Mouse (Mus musculus): ENCODE data around the gene Fam118a.
"Not testable (repeated sequence)": the region's sequence is repeated elsewhere in the genome, so short reads cannot be mapped to it uniquely, and the experiment has no call there.

Fam118a gene

DNA sequence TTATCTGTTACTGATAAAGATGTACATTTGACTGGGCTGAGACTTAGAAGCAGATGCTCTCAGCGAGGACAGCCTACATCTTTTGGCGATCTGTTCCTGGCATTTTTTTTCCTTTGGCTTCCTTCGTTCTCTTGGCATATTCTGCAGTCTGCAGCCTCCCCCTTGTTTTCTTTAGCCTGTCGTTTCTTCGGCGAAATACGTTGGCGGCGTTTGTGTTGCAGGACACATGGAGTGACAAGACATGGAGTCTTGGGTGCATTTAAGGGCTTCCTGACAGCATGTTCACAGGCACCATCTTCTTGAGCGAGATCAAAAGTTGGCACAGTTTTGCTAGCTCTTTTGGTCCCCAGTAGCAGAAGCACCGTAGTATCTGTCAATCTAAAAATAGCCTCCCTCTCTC is 13.0 kb upstream of the Fam118a start:
- DNase-seq = peak; percentile 75

DNA sequence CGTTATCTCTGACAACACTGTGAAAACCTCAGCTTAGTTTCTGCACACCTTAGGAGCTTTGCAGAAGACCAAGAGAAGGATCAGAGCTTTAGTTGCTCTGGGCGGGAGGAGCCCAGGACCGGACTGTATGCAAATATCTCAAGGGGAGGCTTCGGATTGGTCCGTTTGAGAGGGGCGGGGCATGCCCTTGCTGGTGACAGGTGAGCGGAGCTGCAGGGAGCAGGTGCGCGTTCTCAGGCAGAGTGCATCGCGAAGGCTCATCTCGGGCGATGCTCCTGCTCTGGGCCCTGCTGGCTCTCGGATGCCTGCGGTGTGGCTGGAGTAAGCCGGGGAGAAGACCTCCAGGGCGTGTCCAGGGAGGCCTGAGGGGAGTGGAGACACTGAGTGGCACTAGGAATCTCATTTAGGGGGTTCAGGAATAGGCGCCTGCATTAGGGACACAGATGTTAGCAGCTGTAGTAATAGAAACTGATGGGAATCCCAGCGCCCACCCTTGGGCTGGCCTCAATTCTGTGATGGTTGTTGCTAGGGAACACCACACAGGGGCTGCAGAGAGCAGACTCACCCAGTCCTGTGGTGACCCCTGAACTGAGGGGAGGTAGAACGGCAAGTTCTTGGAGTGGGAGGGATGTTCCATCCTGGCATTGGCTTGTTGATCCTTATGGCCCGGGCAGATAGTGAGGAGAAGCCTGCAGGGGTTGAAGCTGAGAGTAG is 11.6 kb upstream of the Fam118a start, which contains the start of gene Upk3a:
Upk3a (plus strand) TSS at position 191 of the 714 bp plus-strand sequence.
- DNase-seq = no peak

DNA sequence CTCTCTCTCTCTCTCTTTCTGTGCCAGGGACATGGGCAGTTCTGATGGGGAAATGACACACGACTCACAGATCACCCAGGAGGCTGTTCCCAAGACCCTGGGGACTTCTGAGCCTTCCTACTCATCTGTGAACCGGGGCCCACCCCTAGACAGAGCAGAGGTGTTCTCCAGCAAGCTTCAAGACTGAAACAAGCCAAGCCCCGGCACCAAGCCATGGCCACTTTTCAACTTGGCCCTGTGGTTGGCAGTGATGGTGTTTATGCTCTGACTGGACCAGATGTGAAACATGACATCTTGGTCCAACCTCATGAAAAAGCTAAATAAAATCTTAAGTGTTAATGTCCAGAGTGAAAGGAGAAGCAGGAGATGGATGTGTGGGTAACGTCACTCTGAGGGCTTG is 6.5 kb upstream of the Fam118a start:
- DNase-seq = no peak

DNA sequence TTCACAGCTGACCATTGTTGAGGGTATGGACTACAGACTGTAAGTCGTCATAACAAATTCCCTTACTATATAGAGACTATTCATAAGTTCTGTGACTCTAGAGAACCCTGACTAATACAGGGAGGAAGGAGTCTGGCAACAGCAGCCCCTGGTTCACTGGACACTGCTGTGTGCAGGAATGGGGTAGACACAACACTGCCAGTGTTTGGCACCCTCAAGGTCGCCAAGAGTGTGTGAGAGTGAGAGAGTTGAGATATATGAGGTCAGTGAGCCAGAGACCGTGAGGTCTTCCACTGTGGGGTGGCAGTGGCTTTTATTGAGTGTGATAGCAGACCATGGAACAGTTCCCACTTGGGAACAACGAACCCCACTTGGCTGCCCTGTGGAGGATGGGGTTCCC is 2.6 kb upstream of the Fam118a start:
- no peak for DNase-seq

DNA sequence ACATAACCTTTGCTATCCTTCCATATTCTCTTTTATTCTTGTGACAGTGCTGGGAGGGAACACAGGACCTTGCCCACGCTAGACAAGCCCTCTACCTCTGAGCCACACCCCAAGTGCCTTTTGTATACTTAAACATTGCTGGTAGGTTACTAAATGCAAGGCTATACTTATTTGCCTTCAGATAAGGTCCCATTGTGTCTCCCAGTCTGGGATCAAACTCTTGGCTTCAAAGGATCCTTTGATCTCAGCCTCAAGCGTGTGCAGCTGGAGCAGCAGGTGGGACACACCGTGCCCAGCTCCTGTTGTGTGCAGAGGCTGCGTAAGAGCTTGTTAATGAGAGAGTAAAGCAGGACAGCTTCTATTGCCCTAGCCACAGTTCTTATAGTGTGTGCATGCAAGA is 1.0 kb upstream of the Fam118a start:
- DNase-seq = no peak

DNA sequence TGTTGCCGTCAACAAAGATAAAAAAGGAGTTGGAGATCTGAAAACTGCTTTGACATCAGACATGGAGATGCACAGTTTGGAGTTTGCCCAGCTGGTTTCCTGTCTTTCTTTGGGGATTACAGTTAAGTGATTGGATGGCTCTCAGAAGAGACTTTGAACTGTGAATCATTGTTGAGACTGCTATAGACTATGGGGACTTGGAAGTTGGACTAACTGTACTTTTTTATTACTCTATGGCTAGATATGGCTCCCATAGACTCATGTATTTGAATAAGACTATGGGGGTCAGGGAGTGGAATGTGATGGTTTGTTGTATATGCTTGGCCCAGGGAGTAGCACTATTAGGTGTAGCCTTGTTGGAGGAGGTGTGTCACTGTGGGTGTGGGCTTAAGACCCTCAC is 1.9 kb downstream of the Fam118a start:
- not testable (repeated sequence) for DNase-seq

DNA sequence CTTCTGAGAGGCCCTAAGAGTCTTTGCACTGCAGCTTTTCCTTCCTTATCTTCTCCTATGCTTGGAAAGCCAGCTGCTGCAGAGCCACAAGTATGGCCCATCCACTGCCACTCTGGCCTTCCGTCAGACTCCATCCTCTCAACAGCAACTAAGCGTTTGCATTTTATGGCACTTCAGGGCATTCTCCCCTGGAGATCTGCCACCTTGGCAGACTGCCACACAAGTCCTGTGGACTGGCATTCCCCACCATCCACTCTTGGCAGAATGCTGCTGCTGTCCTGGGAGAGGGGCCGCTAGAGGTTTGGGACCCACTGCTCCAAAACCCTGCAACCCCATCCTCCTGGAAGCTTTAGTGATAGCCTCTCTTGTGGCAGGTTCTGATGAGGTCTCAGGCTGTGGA is 3.1 kb downstream of the Fam118a start:
- no peak for DNase-seq

DNA sequence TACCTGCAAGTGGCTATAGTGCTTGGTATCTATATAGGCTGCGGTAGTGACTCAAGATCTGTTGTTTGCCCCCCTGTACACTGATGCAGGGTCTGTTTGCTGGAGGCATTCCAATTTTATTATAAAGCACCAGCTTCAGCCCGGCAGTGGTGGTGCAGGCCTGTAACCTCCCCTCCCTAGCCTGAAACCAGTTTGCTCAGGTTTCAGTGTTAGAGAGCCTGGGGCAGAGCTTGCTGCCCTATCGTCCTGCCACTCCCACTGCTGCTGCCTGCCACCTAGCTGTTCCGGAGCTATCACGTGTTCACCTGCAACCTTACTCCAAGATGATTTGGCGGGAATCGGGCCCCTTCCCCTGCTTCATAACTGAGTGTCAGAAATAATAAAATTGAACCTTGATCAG is 5.2 kb downstream of the Fam118a start:
- DNase-seq = not testable (repeated sequence)

DNA sequence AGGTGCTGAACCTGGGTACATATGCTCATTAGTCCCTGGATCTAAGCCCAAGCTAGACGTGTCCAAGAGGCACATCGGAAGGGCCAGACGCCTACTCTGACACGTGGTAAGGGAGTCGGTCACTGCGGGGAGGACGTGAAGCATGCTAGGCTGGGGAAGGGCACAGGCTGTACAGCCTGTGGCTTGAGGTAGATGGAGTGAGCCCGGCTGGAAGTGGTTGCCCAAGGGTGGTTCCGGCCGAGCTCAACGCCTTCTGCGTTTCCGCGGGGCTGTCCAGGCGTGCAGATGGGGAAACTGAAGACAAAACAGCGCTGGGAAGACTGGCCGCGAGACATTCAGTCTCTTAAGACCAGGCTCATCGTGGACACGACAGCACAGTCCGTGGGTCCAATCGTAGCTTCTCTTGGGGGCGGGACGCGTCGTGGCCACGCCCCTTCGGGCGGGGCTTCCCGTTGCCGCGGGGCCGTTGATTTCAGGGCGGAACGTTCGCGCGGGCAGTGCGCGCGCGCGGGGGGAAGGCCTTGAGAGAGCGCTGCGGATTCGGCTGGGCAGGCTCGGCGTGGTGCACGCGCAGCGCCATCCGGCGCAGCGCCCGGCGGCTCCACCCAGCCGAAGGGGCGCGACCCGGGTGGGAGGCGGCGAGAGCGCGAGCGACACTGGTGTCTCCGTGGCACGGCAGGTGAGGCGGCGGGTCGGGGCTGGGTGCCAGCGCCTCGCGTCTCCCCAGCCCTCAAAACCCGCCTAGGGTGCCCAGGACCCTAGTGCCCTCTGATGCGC is 8.0 kb downstream of the Fam118a start:
- DNase-seq = peak; percentile 97

DNA sequence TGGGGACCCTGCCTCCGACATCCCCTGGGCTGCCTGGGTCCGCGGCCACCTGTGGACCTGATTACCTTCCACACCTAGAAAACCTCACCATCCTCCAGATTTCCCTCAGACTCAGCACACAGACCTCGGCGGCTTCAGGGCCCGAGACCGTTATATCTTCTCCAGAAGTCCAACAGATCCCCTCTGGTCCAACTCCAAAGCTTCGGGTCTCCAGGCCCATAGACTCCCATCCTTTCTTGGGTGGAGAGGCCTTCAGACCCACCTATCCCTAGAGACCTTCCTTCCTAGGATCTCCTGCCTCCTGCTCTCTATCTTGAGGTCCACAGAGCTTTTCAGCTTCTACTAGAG is 8.6 kb downstream of the Fam118a start:
- no peak for DNase-seq

DNA sequence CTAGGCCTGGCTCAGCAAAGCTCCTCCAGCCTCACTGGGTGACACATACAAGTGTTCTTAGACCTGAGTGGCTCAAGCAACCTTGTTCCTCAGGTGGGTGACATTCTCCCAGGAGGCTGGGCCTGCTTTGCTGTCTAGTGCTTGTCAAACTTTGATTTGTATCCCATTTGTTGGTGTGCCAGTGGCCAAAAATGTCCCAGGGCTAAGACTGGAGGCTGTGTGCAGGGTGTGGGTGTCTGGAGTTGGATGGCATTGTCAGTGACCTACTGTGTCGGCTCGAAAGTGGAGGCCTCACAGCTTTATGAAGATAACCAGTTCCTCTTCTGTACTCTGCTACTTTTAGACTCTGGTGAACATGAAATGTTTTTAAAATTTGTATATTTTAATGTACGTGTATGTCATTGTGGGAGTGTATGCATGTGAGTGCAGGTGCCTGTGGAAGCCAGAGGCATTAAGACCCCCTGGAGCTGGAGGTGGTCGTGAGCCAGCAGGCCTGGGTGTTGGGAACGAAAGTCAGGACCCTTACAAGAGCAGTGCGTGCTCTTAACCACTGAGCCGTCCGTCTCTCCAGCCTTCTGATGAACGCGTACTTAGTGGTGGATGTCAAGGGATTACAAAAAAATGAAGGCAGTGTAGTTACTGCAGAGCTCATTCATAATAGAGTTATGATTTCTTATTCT is 12.9 kb downstream of the Fam118a start:
- DNase-seq = no peak

DNA sequence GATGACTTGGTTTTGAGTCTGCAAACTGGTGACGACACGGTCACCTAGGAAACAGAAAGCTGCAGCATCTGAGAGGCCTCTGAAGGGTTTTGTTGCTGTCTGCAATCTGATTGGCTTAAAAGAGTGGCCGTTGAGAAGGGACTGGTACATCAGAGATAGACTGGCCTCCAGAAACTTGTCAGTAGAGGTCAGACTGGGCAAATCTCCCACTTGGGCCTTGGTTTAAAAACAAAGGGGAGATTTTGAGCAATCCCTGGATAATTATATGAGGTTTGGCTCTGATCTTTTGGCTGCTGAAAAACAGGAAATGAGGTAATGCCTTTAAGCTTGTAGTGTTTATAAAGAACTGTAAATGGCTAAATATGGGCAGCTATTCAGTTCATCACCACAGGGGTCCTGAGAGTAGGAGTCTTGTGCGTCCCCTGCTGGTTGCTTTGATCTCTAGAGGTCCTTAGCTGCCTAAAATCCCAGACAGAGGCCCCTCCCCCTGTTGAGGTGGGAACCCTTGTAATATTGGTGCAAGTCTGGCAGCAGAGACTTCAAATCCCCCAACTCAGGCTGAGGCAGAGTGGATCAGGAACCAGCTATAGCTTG is 13.7 kb downstream of the Fam118a start:
- peak; percentile 76 for DNase-seq

DNA sequence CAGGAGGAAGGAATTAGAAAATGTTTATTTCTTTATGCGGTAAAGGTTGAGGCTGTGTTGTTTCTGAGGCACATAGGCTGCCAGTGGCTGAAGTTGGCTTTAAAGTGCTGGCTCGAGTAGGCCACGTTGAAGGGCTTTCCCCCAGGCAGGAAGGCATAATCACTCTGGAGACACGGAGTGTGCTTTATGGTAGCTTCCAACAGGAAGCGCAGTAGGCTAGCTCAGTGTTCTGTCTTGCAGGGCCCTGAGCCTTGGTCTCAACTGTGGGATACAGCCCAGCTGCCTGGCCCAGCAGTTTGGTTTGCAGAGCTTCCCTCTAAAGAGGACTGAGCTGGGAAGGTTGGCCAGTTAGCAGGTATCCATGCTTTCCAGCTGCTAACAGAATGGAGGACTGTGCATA is 14.4 kb downstream of the Fam118a start:
- no peak for DNase-seq

DNA sequence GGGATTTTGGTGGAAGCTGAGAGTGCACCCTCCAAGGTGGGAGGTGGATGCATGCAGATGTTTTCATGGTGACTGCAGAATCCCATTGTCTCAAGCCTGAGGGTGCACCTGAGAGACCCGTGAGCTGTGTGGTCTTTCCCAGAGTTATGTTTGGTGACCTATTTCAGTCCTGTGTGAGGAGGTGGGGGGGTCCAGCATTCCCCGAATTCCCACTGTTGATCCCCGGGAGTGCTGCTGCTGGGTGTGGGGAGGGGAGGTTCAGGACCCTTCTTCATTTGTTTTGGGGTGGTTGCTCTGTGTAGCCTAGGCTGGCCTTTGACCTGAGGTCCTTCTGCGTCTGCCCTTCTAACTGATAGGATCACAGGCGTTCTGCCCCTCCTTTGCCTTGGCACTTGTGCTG is 15.0 kb downstream of the Fam118a start:
- no peak for DNase-seq

DNA sequence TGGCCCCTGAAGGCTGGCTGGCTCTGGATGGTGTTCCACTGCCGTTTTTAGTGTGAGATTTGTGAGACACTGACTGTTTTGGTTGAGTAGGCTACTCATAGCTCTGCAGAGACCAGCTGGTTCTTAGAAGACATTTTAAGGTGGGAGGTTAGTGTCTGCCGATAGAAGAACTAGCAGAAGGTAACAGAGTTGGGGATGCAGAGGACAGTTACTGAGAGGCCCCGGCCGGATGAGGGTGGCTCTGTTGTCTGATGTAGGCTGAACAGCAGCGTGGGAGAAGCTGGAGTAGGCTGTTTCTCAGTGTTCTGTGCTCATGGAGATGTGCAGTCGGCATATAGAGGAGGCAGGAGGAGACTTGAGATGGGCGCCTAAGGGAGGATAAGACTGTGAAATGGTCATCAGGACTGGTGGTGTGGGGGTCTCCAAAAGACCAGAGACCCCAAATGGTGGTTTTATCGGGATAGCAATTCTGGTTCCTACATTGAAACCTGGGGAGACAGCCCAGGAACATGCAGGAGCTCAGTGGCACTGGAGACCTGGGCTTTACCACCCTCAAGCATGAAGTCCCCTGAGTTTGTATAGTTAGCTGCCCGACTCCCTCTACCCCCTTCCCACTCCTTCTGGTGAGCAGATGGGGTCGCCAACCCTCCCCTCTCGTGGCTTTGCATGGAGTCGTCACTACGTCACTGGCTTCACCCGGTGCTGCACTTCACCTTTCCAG is 17.6 kb downstream of the Fam118a start:
- DNase-seq = peak; percentile 59

DNA sequence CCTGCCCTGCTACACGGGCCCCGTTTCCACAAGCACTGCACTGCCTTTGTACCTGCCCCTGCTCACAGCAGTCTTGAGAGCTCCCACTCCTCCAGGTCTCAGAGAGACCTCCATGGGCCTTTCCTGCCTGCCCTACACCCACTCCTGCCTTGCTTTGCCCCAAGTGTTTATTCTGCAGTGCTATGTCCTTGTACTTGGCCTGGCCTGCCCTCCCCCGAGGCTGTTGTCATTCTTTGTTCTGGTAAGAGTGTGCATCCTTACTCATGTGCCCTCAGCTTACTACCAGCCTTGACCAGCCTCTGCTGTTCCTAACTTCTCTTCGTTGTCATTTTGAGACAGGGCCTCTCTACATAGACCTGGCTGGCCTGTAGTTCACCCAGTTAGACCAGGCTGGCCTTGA is 19.1 kb downstream of the Fam118a start:
- no peak for DNase-seq

DNA sequence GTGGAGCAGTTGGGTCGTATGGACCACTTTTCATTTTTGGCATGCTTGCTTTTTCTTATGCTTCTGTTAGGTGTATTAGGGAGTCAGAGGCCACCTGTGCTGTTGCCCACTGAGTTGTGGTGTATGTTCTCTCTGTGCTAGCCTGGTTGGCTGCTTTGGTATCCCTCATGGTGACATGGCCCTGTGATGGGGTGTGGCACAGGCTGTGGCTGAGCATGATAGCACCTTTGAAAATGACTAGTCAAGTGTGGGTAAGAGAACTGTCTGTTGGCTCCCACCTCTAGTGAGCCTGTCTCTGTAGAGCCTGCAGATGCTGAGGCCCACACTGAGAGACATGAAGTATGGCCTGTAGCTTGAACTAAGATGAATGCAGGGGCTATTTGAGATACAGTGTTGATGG is 21.0 kb downstream of the Fam118a start:
- DNase-seq = no peak

DNA sequence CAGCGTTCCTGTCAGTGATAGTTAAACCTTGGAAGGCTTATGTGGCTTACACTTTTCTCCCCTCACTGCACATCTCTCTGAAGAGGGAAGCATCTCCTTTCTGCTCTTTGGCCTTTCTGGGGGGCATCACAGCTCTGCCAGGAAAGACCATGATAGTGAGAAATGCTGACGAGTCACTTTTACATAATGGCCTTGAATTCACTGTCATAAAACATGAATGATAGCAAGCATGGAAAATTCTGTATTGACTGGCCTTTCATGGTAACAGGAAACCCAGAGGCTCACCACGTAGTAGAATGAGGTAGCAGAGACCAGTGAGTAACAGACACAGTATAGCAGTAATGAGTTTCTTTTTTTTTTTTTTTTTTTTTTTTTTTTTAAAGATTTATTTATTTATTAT is 25.4 kb downstream of the Fam118a start:
- no peak for DNase-seq

DNA sequence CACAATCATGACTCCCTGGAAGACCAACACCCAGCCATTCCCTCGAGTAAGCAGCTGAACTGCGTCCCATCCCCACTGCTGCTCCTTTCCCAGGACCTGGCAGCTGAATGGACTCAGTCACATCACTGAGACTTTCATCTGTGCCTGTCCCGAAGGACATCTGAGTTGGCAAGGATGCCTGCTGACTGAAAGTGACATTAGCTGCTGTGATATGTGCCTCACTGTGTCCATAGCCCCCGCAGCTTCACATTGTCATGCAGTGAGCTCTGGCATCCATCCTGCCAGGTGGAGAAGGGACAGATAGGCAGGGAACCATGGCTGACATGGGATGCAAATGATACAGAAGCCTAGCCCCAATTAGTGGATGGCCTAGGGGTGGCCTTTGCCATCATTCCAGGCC is 26.4 kb downstream of the Fam118a start:
- no peak for DNase-seq

DNA sequence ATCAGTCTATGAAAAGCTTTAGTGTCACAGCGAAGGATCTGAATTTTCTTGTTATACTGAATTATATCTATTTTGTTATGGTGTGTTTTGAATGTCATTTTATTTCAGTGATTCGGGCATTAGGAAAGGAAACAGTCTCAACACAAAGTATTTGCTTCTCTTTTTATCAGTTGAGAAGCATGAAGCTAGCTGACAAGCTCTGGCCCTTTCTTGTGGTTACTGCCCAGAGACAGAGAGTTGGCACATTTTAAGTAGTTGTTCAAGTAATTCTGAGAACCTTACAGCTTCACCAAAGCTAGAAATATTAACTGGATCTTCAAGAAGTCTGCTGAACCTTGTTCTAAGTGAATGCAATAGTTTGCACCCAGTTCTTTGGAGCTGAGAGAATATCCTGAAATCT is 34.7 kb downstream of the Fam118a start:
- DNase-seq = no peak

DNA sequence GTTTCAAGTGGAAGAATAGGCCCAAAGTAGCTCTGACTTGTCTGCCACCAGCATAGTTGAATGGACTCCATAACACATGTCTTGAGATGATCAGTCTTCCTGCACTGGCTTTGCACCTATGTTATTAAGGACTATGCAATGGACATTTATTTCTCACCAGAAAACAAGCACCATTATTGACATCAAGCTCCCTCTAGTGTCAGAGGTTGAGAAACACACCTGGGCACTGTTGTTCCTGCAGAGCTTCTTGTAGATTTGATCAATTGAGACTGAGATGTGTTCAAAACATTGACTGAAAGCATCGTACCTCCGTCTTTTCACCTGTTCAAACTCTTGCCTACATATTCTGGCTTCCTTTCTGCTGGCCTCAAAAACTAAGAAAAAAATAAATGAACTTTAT is 41.8 kb downstream of the Fam118a start:
- DNase-seq = no peak

DNA sequence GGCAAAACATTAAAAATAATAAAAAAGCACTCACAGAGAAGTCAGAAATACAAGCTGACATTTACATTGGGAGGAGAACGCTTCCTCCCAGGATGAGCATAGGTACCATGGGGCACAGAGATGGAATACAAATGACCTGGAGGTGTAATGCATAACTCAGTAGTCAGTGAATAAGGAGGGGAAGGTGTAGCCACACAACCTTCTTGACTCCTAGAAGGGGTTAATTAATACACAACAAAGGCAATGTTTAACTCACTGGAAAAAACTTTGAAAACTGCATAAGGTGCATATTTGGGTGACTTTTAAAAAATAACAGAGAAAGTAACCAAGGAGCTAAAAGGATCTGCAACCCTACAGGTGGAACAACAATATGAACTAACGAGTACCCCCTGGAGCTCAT is 43.9 kb downstream of the Fam118a start:
- no peak for DNase-seq

DNA sequence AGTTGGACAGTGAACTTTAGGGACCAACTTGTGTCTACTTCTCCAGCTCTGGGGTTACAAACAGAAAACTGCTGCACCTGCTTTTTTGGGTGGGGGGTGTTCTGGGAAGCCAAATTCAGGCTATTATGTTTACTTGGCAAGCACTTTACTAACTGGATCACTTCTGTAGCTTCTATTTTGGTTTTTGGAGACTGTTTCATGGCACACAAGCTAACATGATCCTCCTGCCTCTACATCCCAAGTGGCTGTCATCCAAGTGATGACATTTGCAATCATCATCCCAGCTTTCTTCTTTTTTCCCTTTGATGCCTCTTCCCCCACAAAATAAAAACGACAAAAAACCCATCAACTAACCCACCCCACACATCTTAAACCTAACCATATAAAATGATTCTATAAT is 56.9 kb downstream of the Fam118a start:
- DNase-seq = no peak
